Mouse (Mus musculus) heart, adult 10 weeks (tissue): ENCODE data around the gene Mup5. TPM values are rescaled to one million over a fixed set of nuclear protein-coding genes. Genes with fewer than 3 reads are reported as not detected.

Experiments used
- polyA plus RNA-seq: library from polyadenylated mRNA; stranded (reverse); fragments of 350-450 nt; fragmentation: Illumina TruSeq; extraction: RNeasy Lipid Tissue Mini Kit (QIAGEN cat#74804); gene quantifications from one replicate; pipeline ENCODE4 v1.2.3, GENCODE M21; 2014; ENCODE audit warnings: low read depth, low replicate concordance

Gene Mup5
- not detected for polyA plus RNA-seq

DNA sequence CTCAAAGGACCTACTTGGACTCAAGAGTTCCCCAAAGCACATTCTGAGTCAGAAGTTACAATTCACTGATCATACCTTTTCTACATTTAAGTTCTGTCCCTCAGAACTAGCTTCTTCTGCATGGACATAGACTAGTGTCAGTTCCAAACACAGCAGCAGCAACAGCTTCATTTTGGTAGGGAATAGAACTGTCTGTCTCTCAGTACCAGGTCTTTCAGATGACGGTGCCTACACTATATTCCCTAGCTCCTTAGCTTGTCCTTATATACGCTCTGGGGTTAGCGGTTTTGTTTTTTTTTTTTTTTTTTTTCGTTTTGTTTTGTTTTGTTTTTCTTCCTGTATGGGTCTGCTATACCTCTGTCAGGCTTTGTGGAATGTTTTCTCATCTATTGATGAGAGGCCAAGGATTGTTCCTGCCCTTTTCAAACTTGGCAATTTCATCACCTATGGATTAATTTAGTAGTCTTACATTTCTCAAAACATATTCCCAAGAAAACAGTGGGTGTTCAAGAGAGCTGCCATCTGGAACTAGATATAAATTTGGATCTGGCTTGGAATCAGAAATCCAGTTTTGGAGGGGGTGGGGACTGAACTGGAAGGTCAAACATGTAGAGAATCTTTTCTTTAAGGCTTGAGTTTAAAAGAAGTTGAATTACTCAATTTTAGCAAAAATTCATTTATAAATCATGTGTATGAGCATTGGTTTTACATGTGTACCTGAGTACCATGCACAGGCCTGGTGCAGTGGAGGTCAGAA lies at the start of gene Mup5:
Gene Mup5, minus strand, starts transcription at position 282 of the 757 bp plus-strand sequence.

DNA sequence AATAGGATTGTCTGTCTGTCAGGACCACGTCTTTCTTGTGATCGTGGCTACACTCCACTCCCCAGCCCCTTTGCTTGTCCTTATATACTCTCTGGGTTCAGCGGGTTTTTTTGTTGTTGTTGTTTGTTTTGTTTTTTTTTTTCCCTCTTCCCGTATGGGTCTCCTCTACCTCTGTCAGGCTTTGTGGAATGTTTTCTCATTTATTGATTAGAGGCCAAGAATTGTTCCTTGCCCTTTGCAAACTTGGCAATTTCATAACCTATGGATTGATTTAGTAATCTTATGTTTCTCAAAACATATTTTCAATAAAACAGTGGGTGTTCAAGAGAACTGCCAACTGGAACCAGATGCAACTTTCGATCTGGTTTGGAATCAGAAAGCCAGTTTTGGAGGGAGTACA lies 52.9 kb downstream of the Mup5 start, which contains the start of gene Mup19:
Gene Mup19, minus strand, starts transcription at position 101 of the 400 bp plus-strand sequence.

Other genes with a start within 250 kb of the Mup5 start
- not detected for gene Mup17, start 239.4 kb downstream of the Mup5 start, polyA plus RNA-seq
- gene Mup18, start 161.1 kb downstream of the Mup5 start, polyA plus RNA-seq, result not detected
- 2.8 TPM for gene Mup19, start 53.0 kb downstream of the Mup5 start, polyA plus RNA-seq
- 0.71 TPM for gene Mup20, start 218.9 kb upstream of the Mup5 start, polyA plus RNA-seq